ENCODE assay signal across 8 mouse cellular contexts in the genomic region with DNA sequence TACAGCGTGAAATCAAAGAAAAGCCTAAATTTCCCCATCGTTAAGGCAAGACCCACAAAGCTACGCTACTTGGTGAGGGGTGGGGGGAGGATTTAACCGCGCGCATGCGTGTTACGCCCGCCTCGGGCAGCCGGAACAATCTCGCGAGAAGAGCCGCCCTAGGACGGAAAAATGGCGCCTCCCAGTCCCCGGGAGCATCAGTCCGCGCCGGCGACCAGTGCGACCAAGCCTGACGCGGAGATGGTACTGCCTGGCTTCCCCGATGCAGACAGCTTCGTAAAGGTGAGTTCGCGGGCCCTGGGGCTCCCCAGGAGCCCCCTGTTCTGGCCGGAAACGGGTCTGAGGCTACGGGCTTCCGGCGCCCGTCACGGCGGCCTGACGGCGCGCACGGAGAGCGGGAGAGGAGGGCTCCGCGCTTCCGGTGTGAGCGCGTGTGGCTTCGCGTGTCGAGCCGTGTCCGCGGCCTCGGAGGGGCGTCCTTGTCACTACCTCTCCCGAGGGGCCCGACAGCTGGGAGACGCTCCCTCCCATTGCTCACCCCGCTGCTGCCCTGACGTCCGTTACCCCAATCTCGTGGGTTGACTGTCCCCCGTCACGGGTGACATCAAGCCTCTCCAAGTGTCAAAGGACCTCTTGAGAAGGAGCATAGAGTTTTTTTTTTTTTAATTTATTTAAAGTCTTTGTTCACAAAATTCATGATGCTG. TPM values are rescaled to one million over a fixed set of nuclear protein-coding genes. Genes with fewer than 3 reads are reported as not detected.
A peak's percentile ranks its signal among the peaks of the same experiment; 100 is the strongest.
DNase-seq lines count a peak whose midpoint lies in the region; ATAC-seq and TF ChIP-seq lines count a peak whose summit lies in the region.

A gene (plus strand): TSS at position 133 of the 704 bp plus-strand sequence.

- peak; percentile 98 for ATAC-seq in frontal cortex, adult (ENCODE audit: low TSS enrichment)
- ATAC-seq in lung, postnatal 0 days = peak; percentile 96

- H3K36me3 ChIP-seq in hindbrain, embryonic 10.5 days = peaks cover 83% of the 10 kb centered on the region
- H3K36me3 ChIP-seq in lung, postnatal 0 days (ENCODE audit: insufficient read depth, low read length) = peaks cover 36% of the 10 kb centered on the region

- peak; percentile 80 for TF ChIP-seq EP300 in lung, postnatal 0 days (IDR thresholded peaks at IDR 0.05)

- H3K27me3 ChIP-seq in hindbrain, embryonic 10.5 days (ENCODE audit: insufficient read depth, poor library complexity, severe bottlenecking) = no peaks in the 10 kb centered on the region
- H3K27me3 ChIP-seq in lung, postnatal 0 days (replicated peaks; ENCODE audit: insufficient read depth, low read length) = no peaks in the 10 kb centered on the region

- TF ChIP-seq CTCF in lung, postnatal 0 days (IDR thresholded peaks at IDR 0.05) = no peak

- peak within 1 kb of the TSS; percentile 99 for H3K27ac ChIP-seq in hindbrain, embryonic 10.5 days
- H3K27ac ChIP-seq in lung, postnatal 0 days (ENCODE audit: low read length) = peak within 1 kb of the TSS; percentile 86

- H3K4me1 ChIP-seq in hindbrain, embryonic 10.5 days (replicated peaks) = peaks cover 12% of the 10 kb centered on the region
- no peaks in the 10 kb centered on the region for H3K4me1 ChIP-seq in lung, postnatal 0 days (ENCODE audit: insufficient read depth, low read depth, low read length)

- H3K4me2 ChIP-seq in lung, postnatal 0 days (replicated peaks; ENCODE audit: low read depth, low read length) = peak within 1 kb of the TSS; percentile 55

- no peaks in the 10 kb centered on the region for H3K9me3 ChIP-seq in hindbrain, embryonic 10.5 days
- H3K9me3 ChIP-seq in lung, postnatal 0 days (ENCODE audit: low read length) = no peaks in the 10 kb centered on the region

- H3K4me3 ChIP-seq in hindbrain, embryonic 10.5 days = peak within 1 kb of the TSS; percentile 86
- H3K4me3 ChIP-seq in lung, postnatal 0 days (ENCODE audit: low read depth, low read length) = peak within 1 kb of the TSS; percentile 92

- DNase-seq in MEL-GATA-1-ER (ENCODE audit: extremely low read depth, low read depth) = peak; percentile 36
- DNase-seq in cerebellum, adult 8-10 months = peak; percentile 88
- DNase-seq in hindbrain, embryonic 10.5 days (ENCODE audit: low spot score) = peak; percentile 91
- DNase-seq in layer of hippocampus, adult 9-11 months = peak; percentile 83
- peak; percentile 96 for DNase-seq in lung, postnatal 0 days (ENCODE audit: low spot score)
- peak; percentile 79 for DNase-seq in ovary, postnatal 14 days (ENCODE audit: low spot score)
- DNase-seq in thymus, postnatal 14 days = peak; percentile 90

- under 1% methylated on average over 63 of the region's 63 CpGs for WGBS in hindbrain, embryonic 10.5 days
- WGBS in lung, postnatal 0 days = under 1% methylated on average over 55 of the region's 63 CpGs

- H3K9ac ChIP-seq in lung, postnatal 0 days (replicated peaks; ENCODE audit: low read depth) = peak within 1 kb of the TSS; percentile 92

RNA-seq across cellular contexts. Expression of the gene that starts here (rescaled TPM):
- polyA plus RNA-seq in hindbrain, embryonic 10.5 days (2016; fragmentation: Nextera tagmentation; extraction: Ambion mirVana) = 92.9 and 97.4 TPM in 2 replicates
- polyA plus RNA-seq in lung, postnatal 0 days (2015; fragmentation: Nextera tagmentation; extraction: Ambion mirVana) = 33.2 and 35.9 TPM in 2 replicates

Comparison
In these comparisons a context has a peak if more than half of its experiments do, and no peak if none do; other contexts are left out.
1. Peak in every context shown above with its lines: DNase-seq, ATAC-seq, H3K4me3 ChIP-seq and H3K27ac ChIP-seq.
2. DNase-seq: peak in every context shown above with its lines; median percentile 96 in lung, postnatal 0 days; 91 in hindbrain, embryonic 10.5 days; 90 in thymus, postnatal 14 days; 88 in cerebellum, adult 8-10 months; 83 in layer of hippocampus, adult 9-11 months; 79 in ovary, postnatal 14 days; 36 in MEL-GATA-1-ER.